Mouse (Mus musculus) ovary, adult 10 weeks (tissue): ENCODE data around the gene Gm10721. TPM values are rescaled to one million over a fixed set of nuclear protein-coding genes. Genes with fewer than 3 reads are reported as not detected.

Experiments used
- polyA plus RNA-seq: library from polyadenylated mRNA; stranded (reverse); fragments of 350-450 nt; fragmentation: Illumina TruSeq; extraction: RNeasy Lipid Tissue Mini Kit (QIAGEN cat#74804); gene quantifications from one replicate; pipeline ENCODE4 v1.2.3, GENCODE M21; 2014

Gm10721 gene
- polyA plus RNA-seq = not detected

DNA sequence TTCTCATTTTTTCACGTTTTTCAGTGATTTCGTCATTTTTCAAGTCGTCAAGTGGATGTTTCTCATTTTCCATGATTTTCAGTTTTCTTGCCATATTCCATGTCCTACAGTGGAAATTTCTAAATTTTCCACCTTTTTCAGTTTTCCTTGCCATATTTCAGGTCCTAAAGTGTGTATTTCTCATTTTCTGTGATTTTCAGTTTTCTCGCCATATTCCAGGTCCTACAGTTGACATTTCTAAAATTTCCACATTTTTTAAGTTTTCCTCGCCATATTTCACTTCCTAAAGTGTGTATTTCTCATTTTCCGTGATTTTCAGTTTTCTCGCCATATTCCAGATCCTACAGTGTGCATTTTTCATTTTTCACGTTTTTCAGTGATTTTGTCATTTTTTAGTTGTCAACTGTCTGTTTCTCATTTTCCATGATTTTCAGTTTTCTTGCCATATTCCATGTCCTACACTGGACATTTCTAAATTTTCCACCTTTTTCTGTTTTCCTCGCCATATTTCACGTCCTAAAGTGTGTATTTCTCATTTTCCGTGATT is at the start of gene Gm10721:
TSS of gene Gm10721 (plus strand) at position 408 of the 547 bp plus-strand sequence.

DNA sequence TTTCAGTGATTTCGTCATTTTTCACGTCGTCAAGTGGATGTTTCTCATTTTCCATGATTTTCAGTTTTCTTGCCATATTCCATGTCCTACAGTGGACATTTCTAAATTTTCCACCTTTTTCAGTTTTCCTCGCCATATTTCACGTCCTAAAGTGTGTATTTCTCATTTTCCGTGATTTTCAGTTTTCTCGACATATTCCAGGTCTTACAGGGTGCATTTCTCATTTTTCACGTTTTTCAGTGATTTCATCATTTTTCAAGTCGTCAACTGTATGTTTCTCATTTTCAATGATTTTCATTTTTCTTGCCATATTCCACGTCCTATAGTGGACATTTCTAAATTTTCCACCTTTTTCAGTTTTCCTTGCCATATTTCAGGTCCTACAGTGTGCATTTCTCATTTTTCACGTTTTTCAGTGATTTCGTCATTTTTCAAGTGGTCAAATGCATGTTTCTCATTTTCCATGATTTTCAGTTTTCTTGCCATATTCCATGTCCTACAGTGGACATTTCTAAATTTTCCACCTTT is 12.4 kb upstream of the Gm10721 start, which contains the start of gene Gm10722:
TSS of gene Gm10722 (plus strand) at position 478 of the 528 bp plus-strand sequence.

DNA sequence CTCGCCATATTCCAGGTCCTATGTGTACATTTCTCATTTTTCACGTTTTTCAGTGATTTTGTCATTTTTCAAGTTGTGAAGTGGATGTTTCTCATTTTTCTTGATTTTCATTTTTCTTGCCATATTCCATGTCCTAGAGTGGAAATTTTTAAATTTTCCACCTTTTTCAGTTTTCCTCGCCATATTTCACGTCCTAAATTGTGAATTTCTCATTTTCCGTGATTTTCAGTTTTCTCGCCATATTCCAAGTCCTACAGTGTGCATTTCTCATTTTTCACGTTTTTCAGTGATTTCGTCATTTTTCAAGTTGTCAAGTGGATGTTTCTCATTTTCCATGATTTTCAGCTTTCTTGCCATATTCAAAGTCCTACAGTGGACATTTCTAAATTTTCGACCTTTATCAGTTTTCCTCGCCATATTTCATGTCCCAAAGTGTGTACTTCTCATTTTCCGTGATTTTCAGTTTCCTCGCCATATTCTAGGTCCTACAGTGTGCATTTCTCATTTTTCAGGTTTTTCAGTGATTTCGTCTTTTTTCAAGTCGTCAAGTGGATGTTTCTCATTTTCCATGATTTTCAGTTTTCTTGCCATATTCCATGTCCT is 10.0 kb upstream of the Gm10721 start, which contains the start of gene Gm11168:
TSS of gene Gm11168 (plus strand) at position 553 of the 603 bp plus-strand sequence.

DNA sequence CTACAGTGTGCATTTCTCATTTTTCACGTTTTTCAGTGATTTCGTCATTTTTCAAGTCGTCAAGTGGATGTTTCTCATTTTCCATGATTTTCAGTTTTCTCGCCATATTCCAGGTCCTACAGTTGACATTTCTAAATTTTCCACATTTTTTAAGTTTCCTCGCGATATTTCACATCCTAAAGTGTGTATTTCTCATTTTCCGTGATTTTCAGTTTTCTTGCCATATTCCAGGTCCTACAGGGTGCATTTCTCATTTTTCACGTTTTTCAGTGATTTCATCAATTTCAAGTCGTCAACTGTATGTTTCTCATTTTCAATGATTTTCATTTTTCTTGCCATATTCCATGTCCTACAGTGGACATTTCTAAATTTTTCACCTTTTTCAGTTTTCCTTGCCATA is 2.4 kb downstream of the Gm10721 start, which contains the start of gene Gm10720:
TSS of gene Gm10720 (plus strand) at position 301 of the 400 bp plus-strand sequence.

DNA sequence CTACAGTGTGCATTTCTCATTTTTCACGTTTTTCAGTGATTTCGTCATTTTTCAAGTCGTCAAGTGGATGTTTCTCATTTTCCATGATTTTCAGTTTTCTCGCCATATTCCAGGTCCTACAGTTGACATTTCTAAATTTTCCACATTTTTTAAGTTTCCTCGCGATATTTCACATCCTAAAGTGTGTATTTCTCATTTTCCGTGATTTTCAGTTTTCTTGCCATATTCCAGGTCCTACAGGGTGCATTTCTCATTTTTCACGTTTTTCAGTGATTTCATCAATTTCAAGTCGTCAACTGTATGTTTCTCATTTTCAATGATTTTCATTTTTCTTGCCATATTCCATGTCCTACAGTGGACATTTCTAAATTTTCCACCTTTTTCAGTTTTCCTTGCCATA is 4.2 kb downstream of the Gm10721 start, which contains the start of gene Gm10719:
TSS of gene Gm10719 (plus strand) at position 301 of the 400 bp plus-strand sequence.

DNA sequence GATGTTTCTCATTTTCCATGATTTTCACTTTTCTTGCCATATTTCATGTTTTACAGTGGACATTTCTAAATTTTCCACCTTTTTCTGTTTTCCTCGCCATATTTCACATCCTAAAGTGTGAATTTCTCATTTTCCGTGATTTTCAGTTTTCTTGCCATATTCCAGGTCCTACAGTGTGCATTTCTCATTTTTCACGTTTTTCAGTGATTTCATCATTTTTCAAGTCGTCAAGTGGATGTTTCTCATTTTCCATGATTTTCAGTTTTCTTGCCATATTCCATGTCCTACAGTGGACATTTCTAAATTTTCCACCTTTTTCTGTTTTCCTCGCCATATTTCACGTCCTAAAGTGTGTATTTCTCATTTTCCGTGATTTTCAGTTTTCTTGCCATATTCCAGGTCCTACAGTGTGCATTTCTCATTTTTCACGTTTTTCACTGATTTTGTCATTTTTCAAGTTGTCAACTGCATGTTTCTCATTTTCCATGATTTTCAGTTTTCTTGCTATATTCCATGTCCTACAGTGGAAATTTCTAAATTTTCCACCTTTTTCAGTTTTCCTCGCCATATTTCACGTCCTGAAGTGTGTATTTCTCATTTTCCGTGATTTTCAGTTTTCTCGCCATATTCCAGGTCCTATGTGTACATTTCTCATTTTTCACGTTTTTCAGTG is 10.5 kb downstream of the Gm10721 start, which contains the start of gene Gm10718:
TSS of gene Gm10718 (plus strand) at position 236 of the 673 bp plus-strand sequence.

DNA sequence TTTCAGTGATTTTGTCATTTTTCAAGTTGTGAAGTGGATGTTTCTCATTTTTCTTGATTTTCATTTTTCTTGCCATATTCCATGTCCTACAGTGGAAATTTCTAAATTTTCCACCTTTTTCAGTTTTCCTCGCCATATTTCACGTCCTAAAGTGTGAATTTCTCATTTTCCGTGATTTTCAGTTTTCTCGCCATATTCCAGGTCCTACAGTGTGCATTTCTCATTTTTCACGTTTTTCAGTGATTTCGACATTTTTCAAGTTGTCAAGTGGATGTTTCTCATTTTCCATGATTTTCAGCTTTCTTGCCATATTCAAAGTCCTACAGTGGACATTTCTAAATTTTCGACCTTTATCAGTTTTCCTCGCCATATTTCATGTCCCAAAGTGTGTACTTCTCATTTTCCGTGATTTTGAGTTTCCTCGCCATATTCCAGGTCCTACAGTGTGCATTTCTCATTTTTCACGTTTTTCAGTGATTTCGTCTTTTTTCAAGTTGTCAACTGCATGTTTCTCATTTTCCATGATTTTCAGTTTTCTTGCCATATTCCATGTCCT is 12.1 kb downstream of the Gm10721 start, which contains the start of gene Gm10717:
TSS of gene Gm10717 (plus strand) at position 506 of the 556 bp plus-strand sequence.

DNA sequence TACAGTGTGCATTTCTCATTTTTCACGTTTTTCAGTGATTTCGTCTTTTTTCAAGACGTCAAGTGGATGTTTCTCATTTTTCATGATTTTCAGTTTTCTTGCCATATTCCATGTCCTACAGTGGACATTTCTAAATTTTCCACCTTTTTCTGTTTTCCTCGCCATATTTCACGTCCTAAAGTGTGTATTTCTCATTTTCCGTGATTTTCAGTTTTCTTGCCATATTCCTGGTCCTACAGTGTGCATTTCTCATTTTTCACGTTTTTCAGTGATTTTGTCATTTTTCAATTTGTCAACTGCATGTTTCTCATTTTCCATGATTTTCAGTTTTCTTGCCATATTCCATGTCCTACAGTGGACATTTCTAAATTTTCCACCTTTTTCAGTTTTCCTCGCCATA is 21.4 kb downstream of the Gm10721 start, which contains the start of gene Gm17535:
TSS of gene Gm17535 (plus strand) at position 301 of the 400 bp plus-strand sequence.

DNA sequence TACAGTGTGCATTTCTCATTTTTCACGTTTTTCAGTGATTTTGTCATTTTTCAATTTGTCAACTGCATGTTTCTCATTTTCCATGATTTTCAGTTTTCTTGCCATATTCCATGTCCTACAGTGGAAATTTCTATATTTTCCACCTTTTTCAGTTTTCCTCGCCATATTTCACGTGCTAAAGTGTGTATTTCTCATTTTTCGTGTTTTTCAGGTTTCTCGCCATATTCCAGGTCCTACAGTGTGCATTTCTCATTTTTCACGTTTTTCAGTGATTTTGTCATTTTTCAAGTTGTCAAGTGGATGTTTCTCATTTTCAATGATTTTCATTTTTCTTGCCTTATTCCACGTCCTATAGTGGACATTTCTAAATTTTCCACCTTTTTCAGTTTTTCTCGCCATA is 23.6 kb downstream of the Gm10721 start, which contains the start of gene Gm10715:
TSS of gene Gm10715 (plus strand) at position 301 of the 400 bp plus-strand sequence.

Other genes starting within 250 kb of the Gm10721 start
- gene Gm10722, start 12.2 kb upstream of the Gm10721 start, polyA plus RNA-seq = not detected
- gene Gm11168, start 9.8 kb upstream of the Gm10721 start, polyA plus RNA-seq = not detected
- gene Gm10720, start 2.5 kb downstream of the Gm10721 start, polyA plus RNA-seq = not detected
- gene Gm10719, start 4.3 kb downstream of the Gm10721 start, polyA plus RNA-seq = not detected
- not detected for gene Gm10718, start 10.4 kb downstream of the Gm10721 start, polyA plus RNA-seq
- not detected for gene Gm10717, start 12.3 kb downstream of the Gm10721 start, polyA plus RNA-seq
- not detected for gene Gm17535, start 21.5 kb downstream of the Gm10721 start, polyA plus RNA-seq
- not detected for gene Gm10715, start 23.7 kb downstream of the Gm10721 start, polyA plus RNA-seq